Mouse (Mus musculus) heart, postnatal 36 days (tissue): ENCODE measurements at regions not wholly inside any gene's neighbourhood (a gene's known extent, or its start where the extent isn't known, plus 50 kb on each side); places are given as distances from the start of the nearest gene placed in this dataset.
A peak's percentile ranks its signal among the peaks of the same experiment; 100 is the strongest.

Source experiments
- DNase-seq, 2 experiments: peaks; one replicate each; pipeline ENCODE4 v3.0.0; 2021 to 2022
- intact Hi-C: fragments of 180-260 bp; cut with DNase I; formaldehyde crosslinking; loops from one replicate; pipeline ENCODE4 v1.15.1; 2025

- intact Hi-C loops: no loop called here
- DNase-seq: peak; percentile 28 to 36
Measured at GRCm38 (mm10) chr2:67332211-67332610, 81.3 kb upstream of the Gm21830 start.

- DNase-seq: no peak
- intact Hi-C loops: no loop called here
Measured at GRCm38 (mm10) chr2:67344711-67345110, 68.8 kb upstream of the Gm21830 start.
